8 mouse cellular contexts compared by ENCODE assay signal in genomic region chr13:107899600-107900229, GRCm38 (mm10).
DNase-seq lines count a peak whose midpoint lies in the region; ATAC-seq and TF ChIP-seq lines count a peak whose summit lies in the region.

No protein-coding gene starts in this region.

- peaks cover 8% of the 10 kb centered on the region for H3K4me1 ChIP-seq in embryonic facial prominence, embryonic 15.5 days
- no peaks in the 10 kb centered on the region for H3K4me1 ChIP-seq in lung, postnatal 0 days (ENCODE audit: insufficient read depth, low read depth, low read length)

- no peak overlapping the region for H3K9ac ChIP-seq in embryonic facial prominence, embryonic 15.5 days
- no peak overlapping the region for H3K9ac ChIP-seq in lung, postnatal 0 days (replicated peaks; ENCODE audit: low read depth)

- 33% methylated on average over 8 of the region's 8 CpGs for WGBS in embryonic facial prominence, embryonic 15.5 days
- WGBS in lung, postnatal 0 days: 41% methylated on average over 8 of the region's 8 CpGs

- no peaks in the 10 kb centered on the region for H3K9me3 ChIP-seq in embryonic facial prominence, embryonic 15.5 days (replicated peaks)
- H3K9me3 ChIP-seq in lung, postnatal 0 days (ENCODE audit: low read length): no peaks in the 10 kb centered on the region

- 0 out of 2 replicates have a peak overlapping the region, but pooled peaks have one; percentile 23 for H3K27ac ChIP-seq in layer of hippocampus, adult 2 months
- peak overlapping the region; percentile 39; the same call in 1 of the 2 replicates for H3K27ac ChIP-seq in embryonic facial prominence, embryonic 15.5 days (replicated peaks)
- peak overlapping the region; percentile 33; the same call in 1 of the 2 replicates for H3K27ac ChIP-seq in lung, postnatal 0 days (ENCODE audit: low read length)

- no peaks in the 10 kb centered on the region for H3K36me3 ChIP-seq in embryonic facial prominence, embryonic 15.5 days
- no peaks in the 10 kb centered on the region for H3K36me3 ChIP-seq in lung, postnatal 0 days (ENCODE audit: insufficient read depth, low read length)

- no peak; the same call in 1 of the 2 replicates for ATAC-seq in embryonic facial prominence, embryonic 15.5 days (ENCODE audit: insufficient number of reproducible peaks, low FRiP score, low TSS enrichment, low read depth)
- peak; percentile 71 for ATAC-seq in lung, postnatal 0 days

- H3K4me2 ChIP-seq in embryonic facial prominence, embryonic 15.5 days (replicated peaks): no peak overlapping the region
- no peak overlapping the region for H3K4me2 ChIP-seq in lung, postnatal 0 days (replicated peaks; ENCODE audit: low read depth, low read length)

- no peak overlapping the region for H3K4me3 ChIP-seq in layer of hippocampus, adult 2 months
- H3K4me3 ChIP-seq in embryonic facial prominence, embryonic 15.5 days (replicated peaks): no peak overlapping the region
- H3K4me3 ChIP-seq in lung, postnatal 0 days (ENCODE audit: low read depth, low read length): no peak overlapping the region

- no peak for TF ChIP-seq CTCF in layer of hippocampus, adult 2 months (conservative IDR thresholded peaks at IDR 0.05)
- TF ChIP-seq CTCF in lung, postnatal 0 days (IDR thresholded peaks at IDR 0.05): no peak

- H3K27me3 ChIP-seq in embryonic facial prominence, embryonic 15.5 days: no peaks in the 10 kb centered on the region
- H3K27me3 ChIP-seq in lung, postnatal 0 days (replicated peaks; ENCODE audit: insufficient read depth, low read length): no peaks in the 10 kb centered on the region

- TF ChIP-seq EP300 in lung, postnatal 0 days (IDR thresholded peaks at IDR 0.05): no peak

- no peak for DNase-seq in layer of hippocampus, adult 2 months (ENCODE audit: low spot score in 2 of 2)
- DNase-seq in layer of hippocampus, postnatal 10 days (ENCODE audit: low spot score in 2 of 2): no peak
- peak; percentile 11 for DNase-seq in induced T-regulatory cell, adult 2 months (ENCODE audit: low read depth)
- DNase-seq in lung, postnatal 0 days (ENCODE audit: low spot score): peak; percentile 76
- no peak for DNase-seq in retina, embryonic 14.5 days (ENCODE audit: low spot score)
- no peak for DNase-seq in c-Kit-positive CD71-positive TER-119-positive erythroid progenitor cells, embryonic 14.5 days (ENCODE audit: low spot score)
- DNase-seq in spleen, postnatal 10 days (ENCODE audit: low spot score in 2 of 2): no peak

Comparison
In these comparisons a context has a peak if more than half of its experiments do, and no peak if none do; other contexts are left out.
1. DNase-seq: peak in induced T-regulatory cell, adult 2 months (single experiment) and lung, postnatal 0 days (single experiment); none in layer of hippocampus, adult 2 months (0 of 2), layer of hippocampus, postnatal 10 days (0 of 2), retina, embryonic 14.5 days (single experiment), c-Kit-positive CD71-positive TER-119-positive erythroid progenitor cells, embryonic 14.5 days (single experiment) and spleen, postnatal 10 days (0 of 2).
2. Peak in every context shown above with its lines, with median percentiles within 50 percentile points of each other: H3K27ac ChIP-seq.